Mouse (Mus musculus) liver, embryonic 11.5 days (tissue): ENCODE data around the gene Psme4. TPM values are rescaled to one million over a fixed set of nuclear protein-coding genes. Genes with fewer than 3 reads are reported as not detected.
A peak's percentile ranks its signal among the peaks of the same experiment; 100 is the strongest.

ENCODE experiments used
- ATAC-seq: fragments of 200-750 bp; cut with Nextera tagmentation; replicated peaks from 2 replicates; pipeline ENCODE4 v1.8.0; 2017; ENCODE audit warnings: moderate number of reproducible peaks, mild to moderate bottlenecking, moderate TSS enrichment, moderate library complexity; ENCODE audit not compliant: low FRiP score
- DNase-seq: peaks from one replicate; pipeline ENCODE4 v3.0.0-alpha.2; 2017; ENCODE audit warnings: low spot score
- H3K27ac ChIP-seq: fragments of 300-500 bp; sonication (generic); 2 replicates; pipeline ENCODE4 v1.5.1; 2014; ENCODE audit warnings: mild to moderate bottlenecking, low read depth, low read length, control low read depth
- H3K27me3 ChIP-seq: fragments of 300-500 bp; sonication (generic); replicated peaks from 2 replicates; pipeline ENCODE4 v1.6.1; 2014; ENCODE audit warnings: low read length, mixed read lengths; ENCODE audit not compliant: control insufficient read depth, insufficient read depth
- H3K36me3 ChIP-seq: fragments of 300-500 bp; sonication (generic); 2 replicates; pipeline ENCODE4 v1.6.1; 2014; ENCODE audit warnings: mild to moderate bottlenecking, low read length, moderate library complexity, mixed read lengths; ENCODE audit not compliant: control insufficient read depth, insufficient read depth
- H3K4me1 ChIP-seq: fragments of 300-500 bp; sonication (generic); replicated peaks from 2 replicates; pipeline ENCODE4 v1.6.1; 2014; ENCODE audit warnings: low read length, mixed read lengths; ENCODE audit not compliant: control insufficient read depth, insufficient read depth
- H3K4me2 ChIP-seq: fragments of 300-500 bp; sonication (generic); 2 replicates; pipeline ENCODE4 v1.6.1; 2014; ENCODE audit warnings: mild to moderate bottlenecking, control low read depth, moderate library complexity
- H3K4me3 ChIP-seq: fragments of 300-500 bp; sonication (generic); 2 replicates; pipeline ENCODE4 v1.5.1; 2014; ENCODE audit warnings: low read depth, low read length, control low read depth
- H3K9ac ChIP-seq: fragments of 300-500 bp; sonication (generic); 2 replicates; pipeline ENCODE4 v1.6.1; 2014; ENCODE audit warnings: low read depth, low read length, control low read depth
- H3K9me3 ChIP-seq: fragments of 300-500 bp; sonication (generic); 2 replicates; pipeline ENCODE4 v1.6.1; 2016; ENCODE audit warnings: low read length, inconsistent platforms, mixed read lengths; ENCODE audit not compliant: control insufficient read depth
- WGBS: fragments of 180-500 bp; shearing (Covaris S2); extraction: QIAGEN DNeasy Blood & Tissue Kit; methylation state at CpG from one replicate; pipeline ENCODE4 v1.1.7; 2014; 5-methylcytosine and 5-hydroxymethylcytosine counted together
- polyA plus RNA-seq: library from polyadenylated mRNA; unstranded; fragments of >200 nt; fragmentation: Nextera tagmentation; extraction: Ambion mirVana; gene quantifications from 2 replicates; pipeline ENCODE4 v1.2.1, GENCODE M21; 2014

The Psme4 gene
- polyA plus RNA-seq, result 18.9 and 20.6 TPM in 2 replicates

DNA sequence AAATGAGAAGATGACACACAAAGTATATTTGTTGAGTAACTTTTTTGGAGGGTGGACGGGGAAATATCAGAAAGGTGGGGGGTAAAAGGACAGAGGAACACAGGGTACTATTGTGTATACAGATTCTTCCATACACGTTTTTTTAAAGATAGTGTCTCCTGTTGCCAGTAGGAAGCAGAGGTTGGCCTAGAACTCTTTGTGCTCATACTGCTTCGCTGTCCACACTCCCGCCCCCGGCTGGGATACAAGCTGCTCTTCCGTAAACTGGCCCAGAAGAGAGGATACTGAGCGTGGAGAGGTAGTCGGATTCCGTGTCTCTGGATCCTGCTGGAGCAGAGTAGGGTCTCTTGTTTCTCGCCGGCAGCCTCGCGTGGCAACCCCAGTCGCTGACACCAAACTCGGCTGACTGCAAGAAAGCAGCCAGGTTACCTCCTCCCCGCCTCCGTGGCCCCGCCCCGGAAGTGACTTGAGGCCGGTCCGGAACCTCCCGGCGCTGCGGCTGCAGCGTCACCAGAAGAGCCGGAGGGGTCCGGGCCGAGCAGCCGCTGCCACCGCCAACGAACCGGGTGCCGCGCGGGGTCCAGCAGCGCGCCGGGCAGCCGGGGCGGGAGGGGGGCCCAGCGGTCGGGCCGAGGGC is at the start of gene Psme4:
Psme4 (plus strand) TSS at position 460 of the 637 bp plus-strand sequence.
- Histone ChIP-seq H3K4me2 (peak within 1 kb of the TSS; percentile 81), H3K36me3 (no peaks in the 10 kb centered on the region), H3K27me3 (no peaks in the 10 kb centered on the region), H3K27ac (peak within 1 kb of the TSS; percentile 93), H3K9me3 (no peaks in the 10 kb centered on the region), H3K4me3 (peak within 1 kb of the TSS; percentile 97), H3K4me1 (peaks cover 6% of the 10 kb centered on the region), H3K9ac (peak within 1 kb of the TSS; percentile 98)
- 1% methylated on average over 34 of the region's 43 CpGs for WGBS
- ATAC-seq, result peak; percentile 96
- DNase-seq, result peak; percentile 95

GRCm38 (mm10) chr11:30723438-30723837 is 48.1 kb upstream of the Psme4 start:
- ATAC-seq (no peak), DNase-seq (no peak)
- no peak overlapping the region for H3K9ac ChIP-seq
- 54% methylated on average over 5 of the region's 5 CpGs for WGBS
- H3K4me2 ChIP-seq, result no peak overlapping the region
- no peak overlapping the region for H3K4me3 ChIP-seq
- H3K27me3 ChIP-seq, result no peaks in the 10 kb centered on the region
- H3K27ac ChIP-seq, result no peak overlapping the region
- H3K4me1 ChIP-seq, result no peaks in the 10 kb centered on the region
- no peaks in the 10 kb centered on the region for H3K9me3 ChIP-seq
- H3K36me3 ChIP-seq, result no peaks in the 10 kb centered on the region

DNA sequence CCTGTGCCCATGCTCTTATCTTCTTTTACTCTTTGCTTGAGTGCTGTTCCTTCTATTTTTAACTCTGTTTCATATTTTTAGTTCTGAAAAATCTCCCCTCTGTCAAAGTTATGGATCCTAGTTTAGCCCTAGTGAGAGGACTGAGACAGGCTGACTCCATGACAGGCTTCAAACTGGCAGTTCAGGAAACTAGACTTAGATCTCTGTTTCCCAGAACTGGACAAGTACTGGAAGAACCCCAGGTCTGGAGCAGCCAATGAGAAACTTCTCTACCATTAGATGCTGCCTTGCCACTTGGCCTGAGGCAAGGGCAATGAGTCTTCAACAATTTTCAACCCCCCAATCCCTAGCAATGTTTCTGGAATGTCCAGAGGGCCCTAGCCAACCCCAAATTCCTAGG is 40.8 kb upstream of the Psme4 start:
- no peak overlapping the region for H3K4me2 ChIP-seq

GRCm38 (mm10) chr11:30733376-30733775 is 38.1 kb upstream of the Psme4 start:
- no peak overlapping the region for H3K4me3 ChIP-seq
- no peak overlapping the region for H3K9ac ChIP-seq
- H3K27me3 ChIP-seq, result no peaks in the 10 kb centered on the region
- H3K36me3 ChIP-seq, result no peaks in the 10 kb centered on the region
- no peak for DNase-seq
- no peaks in the 10 kb centered on the region for H3K9me3 ChIP-seq
- ATAC-seq, result no peak
- no peak overlapping the region for H3K4me2 ChIP-seq
- no peak overlapping the region for H3K27ac ChIP-seq
- H3K4me1 ChIP-seq, result no peaks in the 10 kb centered on the region

More for the DNA sequence above, 40.8 kb upstream of the Psme4 start:
- ATAC-seq (no peak), DNase-seq (no peak)
- H3K27ac ChIP-seq, result no peak overlapping the region
- no peak overlapping the region for H3K9ac ChIP-seq
- H3K4me3 ChIP-seq, result no peak overlapping the region
- no peaks in the 10 kb centered on the region for H3K36me3 ChIP-seq
- H3K4me1 ChIP-seq, result no peaks in the 10 kb centered on the region
- H3K27me3 ChIP-seq, result no peaks in the 10 kb centered on the region
- no peaks in the 10 kb centered on the region for H3K9me3 ChIP-seq

- DNase-seq, result no peak
- Histone ChIP-seq H3K9me3 (no peaks in the 10 kb centered on the region), H3K4me2 (no peak overlapping the region), H3K27ac (no peak overlapping the region), H3K27me3 (no peaks in the 10 kb centered on the region), H3K4me3 (no peak overlapping the region), H3K9ac (no peak overlapping the region), H3K4me1 (no peaks in the 10 kb centered on the region), H3K36me3 (no peaks in the 10 kb centered on the region)
- ATAC-seq, result no peak
Observed at GRCm38 (mm10) chr11:30743991-30744390, 27.5 kb upstream of the Psme4 start.

GRCm38 (mm10) chr11:30748938-30749337 is 22.6 kb upstream of the Psme4 start:
- 80% methylated on average over 3 of the region's 3 CpGs for WGBS
- Histone ChIP-seq H3K36me3 (no peaks in the 10 kb centered on the region), H3K27me3 (peaks cover 2% of the 10 kb centered on the region; the same call in 1 of the 2 replicates), H3K4me2 (no peak overlapping the region), H3K9ac (no peak overlapping the region), H3K4me1 (no peaks in the 10 kb centered on the region), H3K4me3 (no peak overlapping the region), H3K27ac (no peak overlapping the region), H3K9me3 (no peaks in the 10 kb centered on the region)
- ATAC-seq (no peak; the same call in 1 of the 2 replicates), DNase-seq (no peak)

GRCm38 (mm10) chr11:30749587-30749986 is 21.9 kb upstream of the Psme4 start:
- DNase-seq, result no peak
- no peaks in the 10 kb centered on the region for H3K9me3 ChIP-seq
- no peak overlapping the region for H3K9ac ChIP-seq
- no peak for ATAC-seq
- H3K27me3 ChIP-seq, result peaks cover 4% of the 10 kb centered on the region
- H3K27ac ChIP-seq, result no peak overlapping the region
- H3K36me3 ChIP-seq, result no peaks in the 10 kb centered on the region
- H3K4me3 ChIP-seq, result no peak overlapping the region
- no peaks in the 10 kb centered on the region for H3K4me1 ChIP-seq
- WGBS, result 54% methylated on average over 3 of the region's 3 CpGs
- no peak overlapping the region for H3K4me2 ChIP-seq

DNA sequence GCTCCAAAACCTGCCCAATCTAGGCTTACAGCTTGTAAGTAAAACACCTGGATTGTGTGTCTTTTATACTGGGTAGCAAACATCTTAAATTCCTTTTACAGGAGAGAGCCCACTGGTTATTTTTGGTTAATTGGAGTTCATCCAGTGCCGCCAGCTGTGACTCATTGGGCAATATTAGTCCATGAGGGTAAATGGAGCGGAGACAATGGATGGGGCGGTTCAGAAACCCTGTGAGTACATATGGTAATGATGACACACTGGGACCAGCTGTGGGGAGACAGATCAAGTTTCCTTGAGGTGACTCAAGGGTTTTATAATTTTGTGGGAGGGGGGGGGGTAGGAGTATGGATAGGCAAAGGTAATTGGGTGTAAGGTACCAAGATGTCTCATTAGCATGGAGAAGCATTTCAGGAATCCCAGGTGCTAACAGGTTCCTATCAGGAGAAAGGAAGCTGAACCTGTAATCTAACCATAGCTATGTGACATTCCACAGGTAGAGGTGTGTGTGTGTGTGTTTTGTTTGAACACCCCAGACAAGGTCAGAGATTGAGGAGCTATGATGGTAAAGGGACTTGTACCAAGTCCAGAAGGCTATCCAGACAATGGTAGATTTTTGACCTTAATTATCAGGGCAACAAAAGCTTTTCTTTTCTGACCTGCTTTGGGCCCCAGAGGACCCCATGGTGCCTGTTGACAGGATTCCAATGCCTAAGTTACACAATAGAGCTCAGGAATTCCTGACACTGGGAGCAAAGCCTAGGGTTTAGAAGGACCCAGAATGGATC is 21.3 kb upstream of the Psme4 start:
- DNase-seq (no peak), ATAC-seq (no peak)
- H3K27ac ChIP-seq, result no peak overlapping the region
- no peak overlapping the region for H3K9ac ChIP-seq
- no peaks in the 10 kb centered on the region for H3K36me3 ChIP-seq
- 78% methylated on average over 3 of the region's 3 CpGs for WGBS
- H3K4me2 ChIP-seq, result no peak overlapping the region
- H3K4me3 ChIP-seq, result no peak overlapping the region
- no peaks in the 10 kb centered on the region for H3K4me1 ChIP-seq
- no peaks in the 10 kb centered on the region for H3K9me3 ChIP-seq
- peaks cover 11% of the 10 kb centered on the region for H3K27me3 ChIP-seq

DNA sequence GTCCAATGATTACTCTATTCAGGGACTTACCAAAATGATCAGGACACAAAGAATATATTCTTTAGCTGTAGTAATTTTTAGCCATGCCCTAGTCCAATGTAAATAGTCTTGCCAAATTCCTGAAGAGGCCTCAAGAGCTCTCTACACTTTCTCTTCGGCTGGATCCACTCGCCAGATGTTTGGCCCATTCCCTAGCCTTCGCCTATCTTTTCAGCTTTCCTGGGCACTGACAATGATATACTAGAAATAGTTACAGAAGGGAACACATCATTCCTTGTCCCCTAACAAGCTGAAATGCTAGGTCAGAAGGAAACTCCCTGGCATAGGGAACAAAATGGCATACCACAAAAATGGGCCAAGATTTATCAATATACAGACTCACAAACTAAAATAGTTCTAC is 18.6 kb upstream of the Psme4 start:
- Histone ChIP-seq H3K27ac (no peak overlapping the region), H3K9me3 (no peaks in the 10 kb centered on the region), H3K4me3 (no peak overlapping the region), H3K9ac (no peak overlapping the region), H3K36me3 (no peaks in the 10 kb centered on the region), H3K4me1 (no peaks in the 10 kb centered on the region), H3K4me2 (no peak overlapping the region), H3K27me3 (peaks cover 20% of the 10 kb centered on the region)
- WGBS, result 81% methylated on average over 3 of the region's 3 CpGs
- DNase-seq, result no peak
- ATAC-seq, result no peak
